Mouse (Mus musculus): Measurements from ENCODE around the gene Cyp2j9. TPM values are rescaled to one million over a fixed set of nuclear protein-coding genes. Genes with fewer than 3 reads are reported as not detected.
A peak's percentile ranks its signal among the peaks of the same experiment; 100 is the strongest.

The Cyp2j9 gene
- polyA plus RNA-seq, 1 experiment from 2014 or later: 0.13 TPM

DNA sequence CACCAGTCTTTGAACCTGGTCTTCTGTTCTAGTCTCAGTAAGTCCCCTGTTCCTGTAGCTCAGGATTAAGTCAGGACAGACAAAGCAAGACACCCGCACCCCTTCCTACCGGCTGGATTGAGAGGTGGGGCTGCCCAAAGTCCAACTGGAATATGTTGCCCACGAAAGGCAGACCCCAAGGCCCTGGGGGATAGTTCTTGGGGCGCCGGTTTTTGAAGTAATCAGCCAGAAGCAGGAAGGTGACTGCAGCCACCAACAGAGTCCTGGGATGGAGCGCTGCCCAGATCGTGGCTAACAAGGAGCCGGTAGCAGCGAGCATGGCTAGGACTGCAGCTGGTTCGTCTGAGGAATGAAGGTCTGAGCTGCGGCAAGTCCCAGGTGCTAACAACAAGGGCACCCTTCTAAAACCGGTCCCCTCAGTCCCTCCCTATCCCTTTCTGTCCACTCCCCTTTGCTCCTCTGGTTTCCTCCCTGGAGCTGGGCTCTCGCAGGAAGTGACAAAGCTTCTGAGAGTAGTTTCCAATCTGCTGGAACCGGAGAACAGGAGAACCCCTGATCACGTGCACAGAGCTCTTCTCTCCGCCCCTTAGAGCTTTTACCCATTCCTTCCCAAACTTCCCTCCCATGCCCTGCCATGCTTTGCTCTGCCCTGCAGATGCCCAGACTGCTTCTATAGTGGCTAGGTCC, 38.1 kb downstream of the Cyp2j9 start, which contains the start of gene Cyp2j6:
Gene Cyp2j6, minus strand, starts transcription at position 529 of the 687 bp plus-strand sequence.
- Histone ChIP-seq H3K9me3 (replicated peaks) (no peaks in the 10 kb centered on the region), H3K4me2 (peak within 1 kb of the TSS; percentile 51), H3K27me3 (no peaks in the 10 kb centered on the region), H3K4me1 (replicated peaks) (no peaks in the 10 kb centered on the region), H3K36me3 (no peaks in the 10 kb centered on the region), H3K9ac (0 out of 2 replicates have a peak within 1 kb of the TSS, but pooled peaks have one; percentile 2), H3K27ac (no peak within 1 kb of the TSS), H3K4me3 (replicated peaks) (peak within 1 kb of the TSS; percentile 52)
- no peak for DNase-seq
- ATAC-seq (ENCODE audit: low read depth): peak; percentile 64
- WGBS (ENCODE audit: insufficient replicate concordance): 3% methylated on average over 16 of the region's 16 CpGs

GRCm38 (mm10) chr4:96551619-96552018, 39.8 kb downstream of the Cyp2j9 start:
- no peaks in the 10 kb centered on the region for H3K4me1 ChIP-seq (replicated peaks)
- H3K9ac ChIP-seq: no peak overlapping the region
- no peaks in the 10 kb centered on the region for H3K9me3 ChIP-seq (replicated peaks)
- no peak overlapping the region for H3K27ac ChIP-seq
- DNase-seq (no peak), ATAC-seq (ENCODE audit: low read depth) (no peak)
- no peak overlapping the region for H3K4me3 ChIP-seq (replicated peaks)
- H3K36me3 ChIP-seq: no peaks in the 10 kb centered on the region
- H3K27me3 ChIP-seq: no peaks in the 10 kb centered on the region
- H3K4me2 ChIP-seq: no peak overlapping the region
- 62% methylated on average over 3 of the region's 3 CpGs for WGBS (ENCODE audit: insufficient replicate concordance)

DNA sequence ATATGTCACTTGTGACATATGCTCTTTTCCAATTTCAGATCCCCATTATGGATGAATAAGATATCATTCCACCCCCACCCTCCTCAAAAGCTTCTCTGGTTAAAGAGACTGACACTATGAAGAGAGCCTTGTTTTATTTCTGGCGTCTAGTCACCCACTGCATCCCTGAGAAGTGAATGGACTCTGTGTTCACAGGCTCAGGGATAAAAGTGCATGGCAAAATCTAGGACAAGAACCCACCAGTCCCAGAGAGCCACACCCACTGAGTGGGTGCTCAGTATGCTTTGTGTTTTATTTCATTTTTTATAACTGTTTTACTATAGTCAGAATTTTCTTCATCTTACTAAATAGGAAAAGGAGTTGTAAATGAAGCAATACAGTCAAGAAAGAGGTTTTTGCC, 45.4 kb downstream of the Cyp2j9 start:
- Histone ChIP-seq H3K9ac (no peak overlapping the region), H3K4me1 (replicated peaks) (no peaks in the 10 kb centered on the region), H3K27ac (no peak overlapping the region), H3K36me3 (no peaks in the 10 kb centered on the region), H3K27me3 (no peaks in the 10 kb centered on the region), H3K4me3 (replicated peaks) (no peak overlapping the region), H3K4me2 (no peak overlapping the region), H3K9me3 (replicated peaks) (no peaks in the 10 kb centered on the region)
- WGBS (ENCODE audit: insufficient replicate concordance): 48% methylated on average over 1 of the region's 1 CpGs
- DNase-seq (no peak), ATAC-seq (ENCODE audit: low read depth) (no peak)

- H3K36me3 ChIP-seq: no peaks in the 10 kb centered on the region
- DNase-seq: no peak
- 20% methylated on average over 1 of the region's 1 CpGs for WGBS (ENCODE audit: insufficient replicate concordance)
- ATAC-seq (ENCODE audit: low read depth): no peak
- no peak overlapping the region for H3K4me3 ChIP-seq (replicated peaks)
- no peak overlapping the region for H3K4me2 ChIP-seq
- H3K27me3 ChIP-seq: no peaks in the 10 kb centered on the region
- no peak overlapping the region for H3K27ac ChIP-seq
- no peak overlapping the region for H3K9ac ChIP-seq
- no peaks in the 10 kb centered on the region for H3K9me3 ChIP-seq (replicated peaks)
- H3K4me1 ChIP-seq (replicated peaks): no peaks in the 10 kb centered on the region
Observed at GRCm38 (mm10) chr4:96525772-96526171, 65.6 kb downstream of the Cyp2j9 start.

DNA sequence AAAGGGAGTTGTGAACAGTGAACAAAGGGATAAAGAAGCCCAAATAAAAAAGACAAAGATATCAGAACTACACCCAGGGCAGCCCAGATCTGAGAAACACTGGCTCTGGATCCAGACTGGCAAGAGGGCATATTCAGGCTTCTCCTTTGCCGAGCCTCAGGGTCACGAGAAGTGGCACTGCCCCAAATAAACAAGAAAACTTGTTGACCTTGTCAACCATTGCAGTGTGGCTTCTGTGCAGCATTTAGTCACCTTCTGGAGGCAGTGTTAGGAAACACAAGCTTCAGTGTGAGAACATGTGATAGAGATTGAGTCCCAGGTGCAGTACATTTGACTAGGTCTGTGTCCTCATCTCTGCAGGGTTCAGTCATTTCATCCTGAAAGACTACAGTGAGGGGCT, 69.1 kb downstream of the Cyp2j9 start:
- Histone ChIP-seq H3K27ac (no peak overlapping the region), H3K4me1 (replicated peaks) (no peaks in the 10 kb centered on the region), H3K9me3 (replicated peaks) (no peaks in the 10 kb centered on the region), H3K27me3 (no peaks in the 10 kb centered on the region), H3K4me3 (replicated peaks) (no peak overlapping the region), H3K9ac (no peak overlapping the region), H3K36me3 (no peaks in the 10 kb centered on the region), H3K4me2 (no peak overlapping the region)
- ATAC-seq (ENCODE audit: low read depth) (no peak), DNase-seq (no peak)
- 46% methylated on average over 2 of the region's 2 CpGs for WGBS (ENCODE audit: insufficient replicate concordance)

Other genes with a start within 250 kb of the Cyp2j9 start
- gene Cyp2j11, start 242.9 kb downstream of the Cyp2j9 start, polyA plus RNA-seq (2015; fragmentation: Nextera tagmentation; extraction: Ambion mirVana): not detected in 2 replicates
- gene Cyp2j8, start 84.2 kb downstream of the Cyp2j9 start, polyA plus RNA-seq (2015; fragmentation: Nextera tagmentation; extraction: Ambion mirVana): not detected in 2 replicates
- 1.2 and 1.4 TPM in 2 replicates for gene Cyp2j6, start 37.9 kb downstream of the Cyp2j9 start, polyA plus RNA-seq (2015; fragmentation: Nextera tagmentation; extraction: Ambion mirVana)
- gene Cyp2j5, start 72.6 kb upstream of the Cyp2j9 start, polyA plus RNA-seq (2015; fragmentation: Nextera tagmentation; extraction: Ambion mirVana): 0.09 and 0.18 TPM in 2 replicates
- gene Gm12695, start 193.6 kb upstream of the Cyp2j9 start, polyA plus RNA-seq (2015; fragmentation: Nextera tagmentation; extraction: Ambion mirVana): not detected in 2 replicates